Mouse (Mus musculus) liver, embryonic 14.5 days (tissue): Measurements from ENCODE around the gene Nrxn1. TPM values are rescaled to one million over a fixed set of nuclear protein-coding genes. Genes with fewer than 3 reads are reported as not detected.

ENCODE experiments used
- ATAC-seq: fragments of 200-750 bp; cut with Nextera tagmentation; 2 replicates; pipeline ENCODE4 v1.8.0; 2017; ENCODE audit warnings: moderate number of reproducible peaks, mild to moderate bottlenecking, moderate library complexity; ENCODE audit not compliant: insufficient read depth
- DNase-seq, 3 experiments: peaks; one replicate each; pipeline ENCODE4 v3.0.0-alpha.2; 2012 to 2013; ENCODE audit warnings: low read depth in 3 of 3, low spot score in 3 of 3
- H3K27ac ChIP-seq: fragments of 300-500 bp; sonication (generic); 2 replicates; pipeline ENCODE4 v1.5.1; 2014; ENCODE audit warnings: moderate library complexity, mild to moderate bottlenecking, control low read depth, inconsistent platforms
- H3K27me3 ChIP-seq: fragments of 300-500 bp; sonication (generic); 2 replicates; pipeline ENCODE4 v1.6.1; 2014; ENCODE audit warnings: mild to moderate bottlenecking, low read length, moderate library complexity; ENCODE audit not compliant: control insufficient read depth, insufficient read depth
- H3K36me3 ChIP-seq: fragments of 300-500 bp; sonication (generic); replicated peaks from 2 replicates; pipeline ENCODE4 v1.6.1; 2014; ENCODE audit warnings: low read depth; ENCODE audit not compliant: control insufficient read depth, insufficient read depth
- H3K4me1 ChIP-seq, 2 experiments: fragments of 200-500 bp in 1 of 2; fragments of 300-500 bp in 1 of 2; sonication (generic) in 1 of 2; replicated peaks; 2 replicates each; pipeline ENCODE4 v1.6.1; 2012 to 2014; ENCODE audit warnings: antibody characterized with exemption in 1 of 2, inconsistent platforms in 1 of 2, low read length in 1 of 2; ENCODE audit not compliant: control insufficient read depth in 2 of 2, insufficient read depth in 2 of 2
- H3K4me2 ChIP-seq: fragments of 300-500 bp; sonication (generic); 2 replicates; pipeline ENCODE4 v1.6.1; 2014; ENCODE audit warnings: low read depth, mild to moderate bottlenecking, control low read depth, moderate library complexity
- H3K4me3 ChIP-seq, 2 experiments: fragments of 200-500 bp in 1 of 2; fragments of 300-500 bp in 1 of 2; sonication (generic) in 1 of 2; 2 replicates each; pipeline ENCODE4 v1.5.1; 2012 to 2014; ENCODE audit warnings: low read depth in 2 of 2, low read length in 2 of 2, mild to moderate bottlenecking in 2 of 2, control low read depth in 1 of 2, inconsistent platforms in 1 of 2, moderate library complexity in 1 of 2; ENCODE audit not compliant: insufficient read depth in 1 of 2
- H3K9ac ChIP-seq: fragments of 300-500 bp; sonication (generic); replicated peaks from 2 replicates; pipeline ENCODE4 v1.6.1; 2014; ENCODE audit warnings: mild to moderate bottlenecking, control low read depth, moderate library complexity
- H3K9me3 ChIP-seq: fragments of 300-500 bp; sonication (generic); 2 replicates; pipeline ENCODE4 v1.6.1; 2016; ENCODE audit warnings: low read length, mixed read lengths; ENCODE audit not compliant: control insufficient read depth
- CTCF ChIP-seq: IDR thresholded peaks from 2 replicates; pipeline ENCODE4 v1.5.1; 2016; ENCODE audit warnings: antibody characterized with exemption, low read depth, control low read depth
- EP300 ChIP-seq: IDR thresholded peaks from 2 replicates; pipeline ENCODE4 v1.6.1; 2016; ENCODE audit warnings: antibody characterized with exemption, low read depth
- WGBS: fragments of 180-500 bp; shearing (Covaris S2); extraction: QIAGEN DNeasy Blood & Tissue Kit; methylation state at CpG from one replicate; pipeline ENCODE4 v1.1.7; 2014; ENCODE audit not compliant: insufficient replicate concordance; 5-methylcytosine and 5-hydroxymethylcytosine counted together
- polyA plus RNA-seq, 2 experiments: library from polyadenylated mRNA; depleted of rRNA in 1 of 2; stranded (reverse) in 1 of 2; unstranded in 1 of 2; fragments of >200 nt; fragmentation: Nextera tagmentation in 1 of 2; extraction: Ambion mirVana in 1 of 2; gene quantifications; 2 replicates each; pipeline versions ENCODE4 v1.2.1 to v1.2.3; 2012 to 2014

The Nrxn1 gene
- polyA plus RNA-seq, 2 experiments: 0.03 to 0.14 TPM

DNA sequence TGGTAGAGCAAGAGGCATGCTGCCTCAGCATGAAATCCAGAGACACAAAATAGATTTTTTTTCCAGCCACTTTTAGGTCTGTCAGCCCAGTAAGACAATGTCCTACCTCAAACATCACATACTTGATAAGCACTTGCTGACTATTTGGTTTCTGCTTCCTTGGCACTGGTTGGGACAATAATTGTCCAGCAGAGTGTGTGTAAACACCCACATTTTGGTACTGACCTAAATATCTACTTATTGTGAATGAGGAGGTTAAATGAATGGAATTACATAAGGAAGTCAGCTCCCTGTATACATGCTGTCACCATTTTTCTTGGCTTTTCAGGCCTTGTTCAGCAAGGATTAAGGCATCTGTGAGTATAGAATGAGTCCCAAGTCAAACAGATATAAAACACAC is 649.8 kb downstream of the Nrxn1 start:
- ATAC-seq: no peak
- no peaks in the 10 kb centered on the region for H3K27me3 ChIP-seq
- no peak overlapping the region for H3K9ac ChIP-seq
- DNase-seq: no peak
- TF ChIP-seq EP300 (no peak), CTCF (no peak)
- H3K9me3 ChIP-seq: no peaks in the 10 kb centered on the region
- no peaks in the 10 kb centered on the region for H3K4me1 ChIP-seq
- H3K4me2 ChIP-seq: no peak overlapping the region
- no peaks in the 10 kb centered on the region for H3K36me3 ChIP-seq
- H3K4me3 ChIP-seq: no peak overlapping the region
- H3K27ac ChIP-seq: no peak overlapping the region

- H3K36me3 ChIP-seq: no peaks in the 10 kb centered on the region
- no peak overlapping the region for H3K4me2 ChIP-seq
- TF ChIP-seq EP300 (no peak), CTCF (no peak)
- DNase-seq: no peak
- H3K27me3 ChIP-seq: no peaks in the 10 kb centered on the region
- no peak overlapping the region for H3K27ac ChIP-seq
- no peaks in the 10 kb centered on the region for H3K4me1 ChIP-seq
- H3K4me3 ChIP-seq: no peak overlapping the region
- no peak overlapping the region for H3K9ac ChIP-seq
- no peak for ATAC-seq
- H3K9me3 ChIP-seq: no peaks in the 10 kb centered on the region
Measured at GRCm38 (mm10) chr17:90435836-90436235, 657.0 kb downstream of the Nrxn1 start.

- Histone ChIP-seq H3K4me1 (no peaks in the 10 kb centered on the region), H3K4me3 (no peak overlapping the region), H3K36me3 (no peaks in the 10 kb centered on the region), H3K4me2 (no peak overlapping the region), H3K9me3 (no peaks in the 10 kb centered on the region), H3K27me3 (no peaks in the 10 kb centered on the region), H3K9ac (no peak overlapping the region), H3K27ac (no peak overlapping the region)
- DNase-seq (no peak), ATAC-seq (no peak)
- no peak for TF ChIP-seq CTCF
- TF ChIP-seq EP300: no peak
- 64% methylated on average over 2 of the region's 2 CpGs for WGBS
Measured at GRCm38 (mm10) chr17:90435371-90435770, 657.5 kb downstream of the Nrxn1 start.

DNA sequence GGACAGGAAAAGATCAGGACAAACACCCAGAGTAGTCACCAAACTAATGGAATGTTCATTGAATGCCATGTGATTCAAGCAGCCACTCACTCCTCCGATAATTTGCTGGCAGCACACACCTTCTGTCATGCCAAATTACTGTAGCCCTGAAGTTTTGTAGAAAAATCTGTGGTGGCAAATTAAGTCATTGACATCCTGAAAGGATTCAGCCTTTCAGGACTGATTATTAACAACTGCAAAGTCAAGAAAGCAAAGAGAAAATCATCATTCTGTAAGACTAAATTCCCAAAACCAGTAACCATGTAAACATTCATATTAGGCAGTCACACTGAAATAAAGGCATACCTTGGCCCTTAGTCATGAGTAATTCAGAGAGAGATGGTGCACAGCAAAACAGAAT is 662.7 kb downstream of the Nrxn1 start:
- Histone ChIP-seq H3K9me3 (no peaks in the 10 kb centered on the region), H3K9ac (no peak overlapping the region), H3K4me2 (no peak overlapping the region), H3K4me3 (no peak overlapping the region), H3K27me3 (no peaks in the 10 kb centered on the region), H3K4me1 (no peaks in the 10 kb centered on the region), H3K27ac (no peak overlapping the region), H3K36me3 (no peaks in the 10 kb centered on the region)
- 54% methylated on average over 1 of the region's 1 CpGs for WGBS
- no peak for TF ChIP-seq CTCF
- TF ChIP-seq EP300: no peak
- ATAC-seq (no peak), DNase-seq (no peak)

GRCm38 (mm10) chr17:90425974-90426373 is 666.9 kb downstream of the Nrxn1 start:
- DNase-seq (no peak), ATAC-seq (no peak)
- no peak overlapping the region for H3K9ac ChIP-seq
- WGBS: 57% methylated on average over 3 of the region's 3 CpGs
- no peaks in the 10 kb centered on the region for H3K27me3 ChIP-seq
- no peaks in the 10 kb centered on the region for H3K36me3 ChIP-seq
- no peak overlapping the region for H3K4me2 ChIP-seq
- no peaks in the 10 kb centered on the region for H3K9me3 ChIP-seq
- TF ChIP-seq CTCF (no peak), EP300 (no peak)
- H3K4me1 ChIP-seq: no peaks in the 10 kb centered on the region
- no peak overlapping the region for H3K27ac ChIP-seq
- no peak overlapping the region for H3K4me3 ChIP-seq

- Histone ChIP-seq H3K27ac (no peak overlapping the region), H3K4me1 (no peaks in the 10 kb centered on the region), H3K4me3 (no peak overlapping the region), H3K36me3 (no peaks in the 10 kb centered on the region), H3K27me3 (no peaks in the 10 kb centered on the region), H3K4me2 (no peak overlapping the region), H3K9me3 (no peaks in the 10 kb centered on the region), H3K9ac (no peak overlapping the region)
- DNase-seq: no peak
- TF ChIP-seq EP300 (no peak), CTCF (no peak)
- WGBS: 65% methylated on average over 3 of the region's 3 CpGs
- ATAC-seq: no peak
Measured at GRCm38 (mm10) chr17:90422591-90422990, 670.3 kb downstream of the Nrxn1 start.
